Mouse (Mus musculus): ENCODE data around the gene Akap7. TPM values are rescaled to one million over a fixed set of nuclear protein-coding genes. Genes with fewer than 3 reads are reported as not detected.
A peak's percentile ranks its signal among the peaks of the same experiment; 100 is the strongest.

Akap7 gene
- polyA plus RNA-seq, 1 experiment from 2014 or later: 22.2 TPM

DNA sequence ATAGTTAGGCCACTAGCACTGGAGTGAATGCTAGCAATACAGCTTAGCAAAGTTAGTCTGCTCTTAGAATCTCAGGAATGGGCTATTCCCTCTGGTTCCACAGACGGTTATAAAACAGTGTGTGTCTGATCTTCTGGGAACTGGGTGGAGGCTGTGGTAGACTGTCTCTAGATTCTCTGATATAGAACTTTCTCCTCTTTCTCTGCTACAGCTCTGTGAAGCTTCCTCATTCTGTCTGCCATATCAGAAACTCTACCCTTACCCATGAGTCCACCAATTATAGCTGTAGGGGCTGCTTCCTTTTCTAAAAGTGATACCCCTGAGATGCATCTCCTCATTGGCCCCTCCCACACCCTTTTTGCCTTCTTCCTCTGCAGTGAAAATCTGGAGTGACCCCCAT lies 73.6 kb downstream of the Akap7 start:
- peaks cover 11% of the 10 kb centered on the region for H3K4me1 ChIP-seq (ENCODE audit: control insufficient read depth, insufficient read depth, low read length)
- H3K9me3 ChIP-seq (ENCODE audit: control insufficient read depth, low read length): no peaks in the 10 kb centered on the region
- H3K27me3 ChIP-seq (ENCODE audit: control insufficient read depth, insufficient read depth, low read length): no peaks in the 10 kb centered on the region
- WGBS: 67% methylated on average over 1 of the region's 1 CpGs
- H3K4me3 ChIP-seq (ENCODE audit: low read depth, low read length): no peak overlapping the region
- ATAC-seq (ENCODE audit: insufficient number of reproducible peaks, low FRiP score, low TSS enrichment, low read depth): no peak
- no peak for DNase-seq (ENCODE audit: low spot score)
- no peak overlapping the region for H3K9ac ChIP-seq (ENCODE audit: low read length)
- H3K4me2 ChIP-seq (ENCODE audit: low read depth, severe bottlenecking): no peak overlapping the region
- H3K27ac ChIP-seq (replicated peaks; ENCODE audit: low read depth, low read length): no peak overlapping the region
- no peaks in the 10 kb centered on the region for H3K36me3 ChIP-seq (ENCODE audit: control insufficient read depth, insufficient read depth, low read length)

DNA sequence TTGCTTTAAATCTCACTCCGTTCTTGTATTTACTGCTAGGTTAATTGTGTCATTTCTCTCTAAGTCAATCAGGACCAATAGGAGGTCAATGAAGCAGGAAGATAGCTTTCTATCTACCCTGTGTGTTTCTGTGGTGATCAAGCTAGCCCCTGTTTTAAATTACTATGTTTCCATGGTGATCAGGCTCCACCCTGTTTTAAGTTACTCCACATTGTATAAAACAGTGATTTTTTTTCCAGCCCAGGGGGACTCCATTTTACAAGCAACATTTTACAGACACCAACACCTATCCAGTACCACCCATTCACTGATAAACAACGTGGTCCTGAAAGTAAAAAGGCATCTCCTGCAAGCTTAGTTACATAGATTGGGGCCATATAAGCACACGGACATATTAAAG lies 75.0 kb downstream of the Akap7 start:
- peak; percentile 63; the same call in 1 of the 2 replicates for ATAC-seq (ENCODE audit: insufficient number of reproducible peaks, low FRiP score, low TSS enrichment, low read depth)
- Histone ChIP-seq H3K9me3 (ENCODE audit: control insufficient read depth, low read length) (no peaks in the 10 kb centered on the region), H3K27ac (replicated peaks; ENCODE audit: low read depth, low read length) (no peak overlapping the region), H3K27me3 (ENCODE audit: control insufficient read depth, insufficient read depth, low read length) (no peaks in the 10 kb centered on the region), H3K4me3 (ENCODE audit: low read depth, low read length) (no peak overlapping the region), H3K36me3 (ENCODE audit: control insufficient read depth, insufficient read depth, low read length) (no peaks in the 10 kb centered on the region), H3K4me2 (ENCODE audit: low read depth, severe bottlenecking) (peak overlapping the region; percentile 8; the same call in 1 of the 2 replicates), H3K9ac (ENCODE audit: low read length) (peak overlapping the region; percentile 13; the same call in 1 of the 2 replicates), H3K4me1 (ENCODE audit: control insufficient read depth, insufficient read depth, low read length) (peaks cover 11% of the 10 kb centered on the region)
- WGBS: 18% methylated on average over 3 of the region's 3 CpGs
- DNase-seq (ENCODE audit: low spot score): peak; percentile 26

DNA sequence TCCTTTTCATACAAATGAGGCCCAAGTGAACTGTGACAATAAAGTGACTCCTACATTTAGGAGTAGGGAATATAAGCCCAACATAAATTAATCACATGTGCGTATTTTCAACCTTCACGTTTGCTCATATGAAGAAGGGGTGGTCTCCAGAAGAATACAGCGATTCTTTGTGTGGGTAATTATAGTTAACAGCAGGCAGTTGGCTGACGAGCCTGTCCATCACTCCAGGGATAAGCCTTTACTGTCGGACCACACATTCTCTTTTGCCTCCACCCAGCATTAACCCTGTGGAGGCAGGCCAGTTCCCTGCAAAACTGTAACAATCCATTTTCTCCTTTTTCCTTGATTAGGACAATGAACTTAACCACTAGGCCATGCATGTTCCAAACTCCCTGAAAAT lies 76.3 kb downstream of the Akap7 start:
- no peak overlapping the region for H3K27ac ChIP-seq (replicated peaks; ENCODE audit: low read depth, low read length)
- H3K4me1 ChIP-seq (ENCODE audit: control insufficient read depth, insufficient read depth, low read length): peaks cover 11% of the 10 kb centered on the region
- WGBS: 36% methylated on average over 5 of the region's 5 CpGs
- H3K4me2 ChIP-seq (ENCODE audit: low read depth, severe bottlenecking): no peak overlapping the region
- H3K36me3 ChIP-seq (ENCODE audit: control insufficient read depth, insufficient read depth, low read length): no peaks in the 10 kb centered on the region
- ATAC-seq (ENCODE audit: insufficient number of reproducible peaks, low FRiP score, low TSS enrichment, low read depth) (no peak), DNase-seq (ENCODE audit: low spot score) (no peak)
- H3K9ac ChIP-seq (ENCODE audit: low read length): no peak overlapping the region
- H3K27me3 ChIP-seq (ENCODE audit: control insufficient read depth, insufficient read depth, low read length): no peaks in the 10 kb centered on the region
- no peaks in the 10 kb centered on the region for H3K9me3 ChIP-seq (ENCODE audit: control insufficient read depth, low read length)
- no peak overlapping the region for H3K4me3 ChIP-seq (ENCODE audit: low read depth, low read length)

DNA sequence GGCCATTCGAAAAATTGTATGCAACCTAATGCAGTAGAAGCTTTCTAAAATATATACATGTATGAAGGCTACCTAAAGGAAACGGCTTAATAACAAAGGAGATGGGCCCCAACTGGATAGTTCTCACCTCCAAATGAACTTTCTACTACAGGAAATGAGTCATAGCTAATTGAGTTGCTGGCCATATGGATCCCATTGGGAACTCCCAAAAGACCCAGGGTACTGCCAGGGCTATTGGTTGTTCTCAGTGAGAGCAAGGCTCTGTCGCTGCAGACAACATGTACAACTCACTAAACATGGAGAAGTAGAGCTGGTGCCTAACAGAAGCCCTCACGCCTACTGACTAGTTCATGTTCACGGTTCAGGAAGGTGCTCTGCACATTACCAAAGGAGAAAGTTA lies 83.3 kb downstream of the Akap7 start:
- DNase-seq (ENCODE audit: low spot score): no peak
- Histone ChIP-seq H3K4me2 (ENCODE audit: low read depth, severe bottlenecking) (no peak overlapping the region), H3K9ac (ENCODE audit: low read length) (no peak overlapping the region), H3K27ac (replicated peaks; ENCODE audit: low read depth, low read length) (no peak overlapping the region), H3K4me3 (ENCODE audit: low read depth, low read length) (no peak overlapping the region), H3K36me3 (ENCODE audit: control insufficient read depth, insufficient read depth, low read length) (no peaks in the 10 kb centered on the region), H3K9me3 (ENCODE audit: control insufficient read depth, low read length) (no peaks in the 10 kb centered on the region), H3K4me1 (ENCODE audit: control insufficient read depth, insufficient read depth, low read length) (peaks cover 4% of the 10 kb centered on the region; the same call in 1 of the 2 replicates), H3K27me3 (ENCODE audit: control insufficient read depth, insufficient read depth, low read length) (no peaks in the 10 kb centered on the region)
- ATAC-seq (ENCODE audit: insufficient number of reproducible peaks, low FRiP score, low TSS enrichment, low read depth): no peak
- WGBS: 58% methylated on average over 5 of the region's 5 CpGs

- H3K4me1 ChIP-seq (ENCODE audit: control insufficient read depth, insufficient read depth, low read length): peaks cover 4% of the 10 kb centered on the region; the same call in 1 of the 2 replicates
- H3K9me3 ChIP-seq (ENCODE audit: control insufficient read depth, low read length): no peaks in the 10 kb centered on the region
- no peaks in the 10 kb centered on the region for H3K36me3 ChIP-seq (ENCODE audit: control insufficient read depth, insufficient read depth, low read length)
- no peaks in the 10 kb centered on the region for H3K27me3 ChIP-seq (ENCODE audit: control insufficient read depth, insufficient read depth, low read length)
- 91% methylated on average over 3 of the region's 3 CpGs for WGBS
- H3K4me2 ChIP-seq (ENCODE audit: low read depth, severe bottlenecking): no peak overlapping the region
- no peak overlapping the region for H3K4me3 ChIP-seq (ENCODE audit: low read depth, low read length)
- no peak for ATAC-seq (ENCODE audit: insufficient number of reproducible peaks, low FRiP score, low TSS enrichment, low read depth)
- no peak overlapping the region for H3K9ac ChIP-seq (ENCODE audit: low read length)
- H3K27ac ChIP-seq (replicated peaks; ENCODE audit: low read depth, low read length): no peak overlapping the region
- DNase-seq (ENCODE audit: low spot score): no peak
These were observed 86.9 kb downstream of the Akap7 start for GRCm38 (mm10) chr10:25220754-25221153.

DNA sequence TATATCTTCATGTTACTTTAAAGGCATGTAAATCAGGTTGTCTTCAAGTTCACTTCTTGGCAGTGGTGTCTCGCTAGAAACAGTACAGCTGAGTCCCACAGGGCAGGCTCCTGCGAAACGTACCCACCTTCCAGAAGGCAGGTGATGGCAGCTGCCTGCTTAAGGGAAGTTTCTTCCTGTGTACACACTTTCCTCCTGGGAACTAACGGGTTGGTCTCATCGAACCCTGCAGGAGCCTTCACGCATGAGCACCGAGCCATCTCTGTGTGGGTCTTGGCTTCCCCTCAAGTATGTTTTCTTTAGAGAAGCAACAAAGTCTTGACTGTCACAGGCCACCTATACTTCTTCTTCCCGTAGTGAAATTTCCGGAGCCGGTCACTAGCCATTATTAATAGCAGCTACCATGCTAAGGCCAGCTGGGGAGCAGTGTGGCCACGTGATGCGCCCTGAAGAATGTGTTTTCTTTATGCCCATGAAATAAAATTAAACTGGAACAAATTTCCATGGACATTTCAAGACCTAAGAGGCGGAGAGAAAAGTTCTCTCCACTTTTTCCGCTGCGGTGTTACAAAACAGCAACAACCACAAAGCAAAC lies 87.7 kb downstream of the Akap7 start:
- Histone ChIP-seq H3K4me2 (ENCODE audit: low read depth, severe bottlenecking) (no peak overlapping the region), H3K9me3 (ENCODE audit: control insufficient read depth, low read length) (no peaks in the 10 kb centered on the region), H3K9ac (ENCODE audit: low read length) (no peak overlapping the region), H3K4me1 (ENCODE audit: control insufficient read depth, insufficient read depth, low read length) (peaks cover 4% of the 10 kb centered on the region; the same call in 1 of the 2 replicates), H3K4me3 (ENCODE audit: low read depth, low read length) (no peak overlapping the region), H3K27ac (replicated peaks; ENCODE audit: low read depth, low read length) (no peak overlapping the region), H3K36me3 (ENCODE audit: control insufficient read depth, insufficient read depth, low read length) (no peaks in the 10 kb centered on the region), H3K27me3 (ENCODE audit: control insufficient read depth, insufficient read depth, low read length) (no peaks in the 10 kb centered on the region)
- no peak for DNase-seq (ENCODE audit: low spot score)
- 85% methylated on average over 15 of the region's 15 CpGs for WGBS
- no peak for ATAC-seq (ENCODE audit: insufficient number of reproducible peaks, low FRiP score, low TSS enrichment, low read depth)

- DNase-seq (ENCODE audit: low spot score) (peak; percentile 87), ATAC-seq (ENCODE audit: insufficient number of reproducible peaks, low FRiP score, low TSS enrichment, low read depth) (no peak)
- H3K36me3 ChIP-seq (ENCODE audit: control insufficient read depth, insufficient read depth, low read length): no peaks in the 10 kb centered on the region
- no peak overlapping the region for H3K9ac ChIP-seq (ENCODE audit: low read length)
- no peaks in the 10 kb centered on the region for H3K4me1 ChIP-seq (ENCODE audit: control insufficient read depth, insufficient read depth, low read length)
- H3K4me3 ChIP-seq (ENCODE audit: low read depth, low read length): no peak overlapping the region
- H3K27me3 ChIP-seq (ENCODE audit: control insufficient read depth, insufficient read depth, low read length): no peaks in the 10 kb centered on the region
- H3K9me3 ChIP-seq (ENCODE audit: control insufficient read depth, low read length): no peaks in the 10 kb centered on the region
- no peak overlapping the region for H3K4me2 ChIP-seq (ENCODE audit: low read depth, severe bottlenecking)
- no peak overlapping the region for H3K27ac ChIP-seq (replicated peaks; ENCODE audit: low read depth, low read length)
- WGBS: 30% methylated on average over 7 of the region's 7 CpGs
These were observed 88.4 kb downstream of the Akap7 start for GRCm38 (mm10) chr10:25219220-25219628.

- Histone ChIP-seq H3K27ac (replicated peaks; ENCODE audit: low read depth, low read length) (no peak overlapping the region), H3K4me2 (ENCODE audit: low read depth, severe bottlenecking) (no peak overlapping the region), H3K9ac (ENCODE audit: low read length) (no peak overlapping the region), H3K36me3 (ENCODE audit: control insufficient read depth, insufficient read depth, low read length) (no peaks in the 10 kb centered on the region), H3K4me1 (ENCODE audit: control insufficient read depth, insufficient read depth, low read length) (no peaks in the 10 kb centered on the region), H3K27me3 (ENCODE audit: control insufficient read depth, insufficient read depth, low read length) (no peaks in the 10 kb centered on the region), H3K4me3 (ENCODE audit: low read depth, low read length) (no peak overlapping the region), H3K9me3 (ENCODE audit: control insufficient read depth, low read length) (no peaks in the 10 kb centered on the region)
- no peak for ATAC-seq (ENCODE audit: insufficient number of reproducible peaks, low FRiP score, low TSS enrichment, low read depth)
- 76% methylated on average over 7 of the region's 7 CpGs for WGBS
- no peak for DNase-seq (ENCODE audit: low spot score)
These were observed 88.9 kb downstream of the Akap7 start for GRCm38 (mm10) chr10:25218746-25219145.

- DNase-seq (ENCODE audit: low spot score): no peak
- no peaks in the 10 kb centered on the region for H3K4me1 ChIP-seq (ENCODE audit: control insufficient read depth, insufficient read depth, low read length)
- H3K9ac ChIP-seq (ENCODE audit: low read length): no peak overlapping the region
- H3K36me3 ChIP-seq (ENCODE audit: control insufficient read depth, insufficient read depth, low read length): no peaks in the 10 kb centered on the region
- no peaks in the 10 kb centered on the region for H3K27me3 ChIP-seq (ENCODE audit: control insufficient read depth, insufficient read depth, low read length)
- no peak for ATAC-seq (ENCODE audit: insufficient number of reproducible peaks, low FRiP score, low TSS enrichment, low read depth)
- no peaks in the 10 kb centered on the region for H3K9me3 ChIP-seq (ENCODE audit: control insufficient read depth, low read length)
- H3K27ac ChIP-seq (replicated peaks; ENCODE audit: low read depth, low read length): no peak overlapping the region
- H3K4me3 ChIP-seq (ENCODE audit: low read depth, low read length): no peak overlapping the region
- 82% methylated on average over 3 of the region's 3 CpGs for WGBS
- no peak overlapping the region for H3K4me2 ChIP-seq (ENCODE audit: low read depth, severe bottlenecking)
These were observed 91.7 kb downstream of the Akap7 start for GRCm38 (mm10) chr10:25215977-25216376.

Data from limb, embryonic 11.5 days (tissue).